13 mouse cellular contexts compared by ENCODE assay signal in the genomic region with DNA sequence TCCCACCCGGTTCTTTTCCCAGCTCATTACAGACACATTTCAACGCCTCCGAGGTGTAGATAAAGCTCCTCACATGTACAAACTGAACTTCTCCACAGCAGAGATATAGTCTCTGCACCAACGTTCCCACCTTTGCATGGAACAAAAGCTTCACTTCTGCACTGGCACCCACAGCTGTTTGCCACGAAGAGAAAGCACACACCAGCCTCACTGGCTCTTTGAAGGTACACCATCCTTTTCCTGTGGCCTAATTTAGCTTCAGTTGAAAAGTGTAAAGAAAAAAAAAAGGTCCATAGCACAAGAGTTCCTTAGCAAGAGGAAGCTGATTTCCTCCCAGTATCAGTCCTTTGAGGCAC. TPM values are rescaled to one million over a fixed set of nuclear protein-coding genes. Genes with fewer than 3 reads are reported as not detected.
DNase-seq lines count a peak whose midpoint lies in the region; ATAC-seq and TF ChIP-seq lines count a peak whose summit lies in the region.
"Had no signal": no experiment of that assay in that cellular context is flagged by ENCODE, and none has a peak within 500 bp of the region (broad histone marks: within the 10 kb centered on the region; RNA-seq: fewer than 3 reads in every experiment).

No protein-coding gene starts in this region.

- TF ChIP-seq POLR2A in spleen, adult 2 months (IDR thresholded peaks at IDR 0.05; ENCODE audit: low read depth, low read length), result no peak

- H3K4me3 ChIP-seq in heart, embryonic 15.5 days, result no peak overlapping the region
- H3K4me3 ChIP-seq in spleen, adult 2 months (ENCODE audit: extremely low read depth, insufficient read depth, insufficient read length), result peak overlapping the region; percentile 5; the same call in 1 of the 2 replicates
- H3K4me3 ChIP-seq: embryonic facial prominence, embryonic 15.5 days; neural tube, embryonic 12.5 days had no signal

- H3K36me3 ChIP-seq in heart, embryonic 15.5 days, result no peaks in the 10 kb centered on the region
- H3K36me3 ChIP-seq in spleen, adult 2 months (ENCODE audit: control insufficient read depth, insufficient read depth, low read length), result no peaks in the 10 kb centered on the region
- H3K36me3 ChIP-seq: embryonic facial prominence, embryonic 15.5 days; neural tube, embryonic 12.5 days had no signal

- H3K4me1 ChIP-seq in heart, embryonic 15.5 days (replicated peaks), result peaks cover 13% of the 10 kb centered on the region
- H3K4me1 ChIP-seq in spleen, adult 2 months (ENCODE audit: control insufficient read depth, insufficient read depth, insufficient read length), result peaks cover 19% of the 10 kb centered on the region
- H3K4me1 ChIP-seq: embryonic facial prominence, embryonic 15.5 days; neural tube, embryonic 12.5 days had no signal

- TF ChIP-seq CTCF in spleen, adult 2 months (IDR thresholded peaks at IDR 0.05; ENCODE audit: extremely low read depth, insufficient read depth, insufficient read length, insufficient replicate concordance), result no peak

- 26% methylated on average over 5 of the region's 5 CpGs for WGBS in heart, embryonic 15.5 days
- WGBS in spleen, adult 2 months, result 1% methylated on average over 5 of the region's 5 CpGs

- H3K27me3 ChIP-seq in heart, embryonic 15.5 days, result no peaks in the 10 kb centered on the region
- no peaks in the 10 kb centered on the region for H3K27me3 ChIP-seq in spleen, adult 2 months (ENCODE audit: control insufficient read depth, insufficient read depth, low read length)
- H3K27me3 ChIP-seq: embryonic facial prominence, embryonic 15.5 days; neural tube, embryonic 12.5 days had no signal

- H3K9ac ChIP-seq in heart, embryonic 15.5 days, result no peak overlapping the region
- H3K9ac ChIP-seq: embryonic facial prominence, embryonic 15.5 days; neural tube, embryonic 12.5 days had no signal

- H3K4me2 ChIP-seq in heart, embryonic 15.5 days, result peak overlapping the region; percentile 32
- H3K4me2 ChIP-seq: embryonic facial prominence, embryonic 15.5 days; neural tube, embryonic 12.5 days had no signal

- no peaks in the 10 kb centered on the region for H3K9me3 ChIP-seq in heart, embryonic 15.5 days (replicated peaks)
- H3K9me3 ChIP-seq: embryonic facial prominence, embryonic 15.5 days; neural tube, embryonic 12.5 days had no signal

- intact Hi-C loops in heart, postnatal 25 days (cut with DNase I), result no loop called here

- DNase-seq in heart, postnatal 25 days (ENCODE audit: low spot score), result no peak
- DNase-seq in spleen, adult 2 months (ENCODE audit: low read depth in 1 of 2, low spot score in 2 of 2), result peak in 1 of 2 experiments; percentile 11
- no peak for DNase-seq in spleen, postnatal 36 days (ENCODE audit: low spot score in 2 of 2)
- peak; percentile 62 for DNase-seq in thymus, postnatal 4 days
- DNase-seq in urinary bladder, postnatal 25 days (ENCODE audit: low spot score), result no peak
- DNase-seq in lung, postnatal 14 days, result no peak
- DNase-seq: lung, adult 2 months; midbrain, embryonic 14.5 days had no signal

- no peak overlapping the region for H3K27ac ChIP-seq in heart, embryonic 15.5 days
- peak overlapping the region; percentile 24 for H3K27ac ChIP-seq in spleen, adult 2 months (ENCODE audit: insufficient read depth, low read length)
- H3K27ac ChIP-seq: embryonic facial prominence, embryonic 15.5 days; neural tube, embryonic 12.5 days had no signal

- no peak for ATAC-seq in heart, embryonic 15.5 days (replicated peaks; ENCODE audit: insufficient number of reproducible peaks, insufficient read depth, low FRiP score, low read depth)
- ATAC-seq in inflammation-experienced regulatory T-cells, adult 6 months, result peak; percentile 63
- ATAC-seq: forebrain, embryonic 16.5 days had no signal

RNA-seq across cellular contexts. Expression of a gene that starts 25.9 kb away (rescaled TPM):
- 7.4 and 10.1 TPM in 2 replicates for polyA plus RNA-seq in heart, embryonic 15.5 days (2015; fragmentation: Nextera tagmentation; extraction: Ambion mirVana)
- total RNA-seq in heart, postnatal 25 days (2021), result 1 to 10 TPM; 3.7 to 4.4 TPM
- 10.6 and 16.7 TPM in 2 replicates for polyA plus RNA-seq in spleen, adult 2 months (2012; rRNA removed)
- polyA plus RNA-seq in inflammation-experienced regulatory T-cells, adult 6 months (2017; shearing (Covaris generic)), result 100 to 1,000 TPM in 2 of 3 experiments, 10 to 100 TPM in 1; 22.7 to 169 (median 147) TPM
